Mouse (Mus musculus): ENCODE measurements around the gene Fam219a. TPM values are rescaled to one million over a fixed set of nuclear protein-coding genes. Genes with fewer than 3 reads are reported as not detected.

The Fam219a gene
- total and polyA plus RNA-seq, 2 experiments from 2014 or later: 2.3 to 4.0 TPM

DNA sequence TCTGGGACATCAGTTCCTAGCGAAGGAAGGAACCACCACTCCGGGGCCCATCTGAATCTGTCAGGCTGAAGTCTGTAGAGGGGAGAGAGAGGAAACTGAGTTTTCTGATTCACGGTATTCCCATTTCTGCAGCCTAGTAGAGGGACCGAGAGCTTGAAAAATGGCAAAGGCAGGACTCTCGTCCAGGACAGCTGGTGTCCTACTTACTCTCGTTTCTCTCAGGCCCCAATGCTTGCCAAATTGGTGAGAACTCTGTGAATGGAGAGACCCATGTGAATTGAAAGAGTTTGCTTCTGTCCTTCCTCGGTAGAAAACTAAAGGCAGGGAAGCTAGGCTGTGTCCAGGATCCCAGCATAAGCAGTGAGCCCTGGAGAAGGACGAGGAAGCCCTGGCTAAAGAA is 69.7 kb downstream of the Fam219a start:
- Histone ChIP-seq H3K27ac (ENCODE audit: low read depth) (no peak overlapping the region), H3K9me3 (replicated peaks; ENCODE audit: control insufficient read depth, low read length) (no peaks in the 10 kb centered on the region), H3K36me3 (replicated peaks; ENCODE audit: control insufficient read depth, insufficient read depth, low read length) (no peaks in the 10 kb centered on the region), H3K4me2 (ENCODE audit: low read depth, low read length) (no peak overlapping the region), H3K4me1 (ENCODE audit: control insufficient read depth, insufficient read depth) (peaks cover 14% of the 10 kb centered on the region), H3K9ac (replicated peaks; ENCODE audit: low read depth, low read length) (no peak overlapping the region), H3K27me3 (ENCODE audit: control insufficient read depth, insufficient read depth, low read length) (peaks cover 60% of the 10 kb centered on the region), H3K4me3 (ENCODE audit: low read depth, low read length) (no peak overlapping the region)
- DNase-seq (ENCODE audit: low spot score) (no peak), ATAC-seq (ENCODE audit: insufficient read depth, low read depth) (no peak)
- no peak for TF ChIP-seq CTCF (IDR thresholded peaks at IDR 0.05; ENCODE audit: low read depth)
- TF ChIP-seq EP300 (IDR thresholded peaks at IDR 0.05; ENCODE audit: low read depth): no peak
- 77% methylated on average over 8 of the region's 8 CpGs for WGBS

DNA sequence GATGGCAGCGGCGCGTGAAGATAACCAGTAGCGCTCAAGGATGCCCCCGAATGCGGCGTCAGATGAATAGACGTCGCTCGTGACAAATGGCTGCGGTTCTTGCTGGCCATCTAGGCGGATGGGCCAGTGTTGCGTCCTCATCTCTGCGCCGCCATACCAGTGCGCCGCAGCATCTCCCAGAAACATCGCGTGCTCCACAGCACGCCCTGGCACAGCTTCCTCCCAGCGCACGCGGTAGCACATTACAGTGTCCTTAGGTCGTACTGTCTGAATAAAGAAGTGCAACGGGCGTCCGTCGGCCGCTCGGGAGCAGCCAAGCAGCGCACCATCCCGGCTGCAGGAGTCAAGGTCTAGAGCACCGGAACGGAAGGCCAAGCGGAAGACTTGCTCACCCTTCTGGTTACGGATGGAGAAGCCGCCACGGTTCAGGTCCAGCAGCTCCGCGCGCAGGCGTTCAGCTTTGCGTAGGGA is 70.4 kb downstream of the Fam219a start:
- Histone ChIP-seq H3K4me2 (ENCODE audit: low read depth, low read length) (peak overlapping the region; percentile 1; the same call in 1 of the 2 replicates), H3K9me3 (replicated peaks; ENCODE audit: control insufficient read depth, low read length) (no peaks in the 10 kb centered on the region), H3K27me3 (ENCODE audit: control insufficient read depth, insufficient read depth, low read length) (peaks cover 60% of the 10 kb centered on the region), H3K4me3 (ENCODE audit: low read depth, low read length) (peak overlapping the region; percentile 25), H3K4me1 (ENCODE audit: control insufficient read depth, insufficient read depth) (peaks cover 14% of the 10 kb centered on the region), H3K27ac (ENCODE audit: low read depth) (no peak overlapping the region), H3K9ac (replicated peaks; ENCODE audit: low read depth, low read length) (no peak overlapping the region), H3K36me3 (replicated peaks; ENCODE audit: control insufficient read depth, insufficient read depth, low read length) (no peaks in the 10 kb centered on the region)
- DNase-seq (ENCODE audit: low spot score) (no peak), ATAC-seq (ENCODE audit: insufficient read depth, low read depth) (no peak)
- no peak for TF ChIP-seq CTCF (IDR thresholded peaks at IDR 0.05; ENCODE audit: low read depth)
- WGBS: 19% methylated on average over 43 of the region's 43 CpGs

DNA sequence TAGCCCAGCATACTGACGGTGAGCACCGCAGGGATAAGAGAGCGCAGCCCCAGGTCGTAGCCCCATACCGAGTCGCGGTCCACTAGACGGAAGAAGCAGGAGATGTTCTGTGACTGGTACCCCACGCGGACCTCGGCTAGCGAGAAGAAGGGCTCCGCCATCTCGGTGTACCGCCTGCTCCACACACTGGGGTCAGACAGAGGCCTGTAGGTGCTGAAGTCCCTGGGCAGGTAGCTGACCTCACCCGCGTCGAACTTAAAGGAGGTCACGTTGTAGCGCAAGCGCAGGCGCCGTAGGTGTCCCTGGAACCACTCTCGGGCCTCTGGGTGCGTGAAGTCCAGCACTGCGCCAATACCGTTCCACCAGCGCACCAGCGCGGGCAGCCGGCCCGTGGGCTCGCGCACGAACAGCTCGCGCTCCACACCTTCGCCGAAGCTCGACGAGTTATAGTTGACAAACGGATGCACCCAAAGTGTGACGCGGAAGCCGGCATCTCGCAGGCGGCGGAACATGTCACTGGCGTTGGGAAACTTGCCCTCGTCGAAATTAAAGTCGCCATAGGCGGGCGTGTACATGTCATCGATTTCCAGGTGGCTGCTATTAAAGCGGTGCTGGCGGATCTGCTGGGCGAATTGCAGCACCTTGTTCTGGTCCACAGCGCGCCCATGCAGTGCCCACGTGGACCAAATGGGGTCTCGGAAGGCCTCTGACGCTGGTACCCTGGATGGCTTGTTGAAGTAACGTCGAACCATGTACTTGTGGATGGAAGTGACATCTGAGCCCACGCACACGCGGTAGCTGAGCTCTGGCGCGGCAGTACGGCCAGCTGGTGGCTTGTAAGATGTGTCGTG is 71.1 kb downstream of the Fam219a start:
- Histone ChIP-seq H3K27ac (ENCODE audit: low read depth) (no peak overlapping the region), H3K4me2 (ENCODE audit: low read depth, low read length) (peak overlapping the region; percentile 28), H3K9ac (replicated peaks; ENCODE audit: low read depth, low read length) (no peak overlapping the region), H3K27me3 (ENCODE audit: control insufficient read depth, insufficient read depth, low read length) (peaks cover 60% of the 10 kb centered on the region), H3K36me3 (replicated peaks; ENCODE audit: control insufficient read depth, insufficient read depth, low read length) (no peaks in the 10 kb centered on the region), H3K4me3 (ENCODE audit: low read depth, low read length) (peak overlapping the region; percentile 25), H3K9me3 (replicated peaks; ENCODE audit: control insufficient read depth, low read length) (no peaks in the 10 kb centered on the region), H3K4me1 (ENCODE audit: control insufficient read depth, insufficient read depth) (peaks cover 14% of the 10 kb centered on the region)
- WGBS: 15% methylated on average over 72 of the region's 72 CpGs
- ATAC-seq (ENCODE audit: insufficient read depth, low read depth) (no peak), DNase-seq (ENCODE audit: low spot score) (no peak)
- no peak for TF ChIP-seq EP300 (IDR thresholded peaks at IDR 0.05; ENCODE audit: low read depth)
- TF ChIP-seq CTCF (IDR thresholded peaks at IDR 0.05; ENCODE audit: low read depth): no peak

DNA sequence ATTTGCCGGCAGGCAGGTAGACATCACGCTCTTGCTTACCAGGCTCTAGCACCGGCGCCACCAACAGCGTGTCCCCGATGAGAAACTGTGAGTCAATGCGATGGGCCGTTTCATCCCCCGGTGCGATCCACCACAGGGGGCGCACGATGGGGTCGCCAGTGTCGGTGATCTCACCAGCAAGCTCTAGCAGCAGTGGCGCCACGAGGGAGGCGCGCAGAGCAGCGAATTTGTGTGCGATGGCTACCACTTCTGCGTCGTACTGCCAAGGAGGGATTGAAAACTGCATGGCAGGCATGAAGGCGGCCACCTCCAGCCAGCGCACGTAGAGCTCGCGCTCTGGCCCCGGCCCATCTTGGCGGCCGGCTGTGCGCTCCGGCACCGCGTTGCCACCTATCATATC is 71.8 kb downstream of the Fam219a start:
- 15% methylated on average over 34 of the region's 34 CpGs for WGBS
- Histone ChIP-seq H3K4me3 (ENCODE audit: low read depth, low read length) (peak overlapping the region; percentile 25), H3K27me3 (ENCODE audit: control insufficient read depth, insufficient read depth, low read length) (peaks cover 60% of the 10 kb centered on the region), H3K9ac (replicated peaks; ENCODE audit: low read depth, low read length) (no peak overlapping the region), H3K4me2 (ENCODE audit: low read depth, low read length) (peak overlapping the region; percentile 28), H3K9me3 (replicated peaks; ENCODE audit: control insufficient read depth, low read length) (no peaks in the 10 kb centered on the region), H3K27ac (ENCODE audit: low read depth) (no peak overlapping the region), H3K4me1 (ENCODE audit: control insufficient read depth, insufficient read depth) (peaks cover 13% of the 10 kb centered on the region), H3K36me3 (replicated peaks; ENCODE audit: control insufficient read depth, insufficient read depth, low read length) (no peaks in the 10 kb centered on the region)
- TF ChIP-seq CTCF (IDR thresholded peaks at IDR 0.05; ENCODE audit: low read depth) (peak; percentile 31), EP300 (IDR thresholded peaks at IDR 0.05; ENCODE audit: low read depth) (no peak)
- ATAC-seq (ENCODE audit: insufficient read depth, low read depth): no peak
- DNase-seq (ENCODE audit: low spot score): no peak

DNA sequence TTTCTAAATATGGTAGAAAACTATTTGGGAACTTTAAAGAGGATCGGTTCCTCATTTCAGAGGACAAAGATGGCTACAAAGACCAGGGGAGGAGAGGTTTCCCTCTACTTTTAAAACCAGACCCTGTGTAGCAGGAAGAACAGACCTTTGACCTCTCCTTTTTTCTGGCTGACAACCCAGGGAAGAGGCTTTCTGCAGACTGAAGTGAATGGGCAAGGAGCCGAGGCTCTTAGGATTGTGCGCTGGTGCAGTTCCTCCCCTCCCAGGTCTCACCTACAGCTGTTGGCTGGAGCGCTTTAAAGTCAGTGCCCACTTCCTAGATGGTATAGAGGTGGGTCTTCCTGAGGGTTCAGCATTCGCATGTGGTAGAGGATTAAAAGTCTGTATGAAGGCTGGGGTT is 72.3 kb downstream of the Fam219a start:
- H3K4me3 ChIP-seq (ENCODE audit: low read depth, low read length): no peak overlapping the region
- no peak overlapping the region for H3K4me2 ChIP-seq (ENCODE audit: low read depth, low read length)
- H3K27me3 ChIP-seq (ENCODE audit: control insufficient read depth, insufficient read depth, low read length): peaks cover 56% of the 10 kb centered on the region
- peaks cover 8% of the 10 kb centered on the region; the same call in 1 of the 2 replicates for H3K4me1 ChIP-seq (ENCODE audit: control insufficient read depth, insufficient read depth)
- DNase-seq (ENCODE audit: low spot score): no peak
- H3K9ac ChIP-seq (replicated peaks; ENCODE audit: low read depth, low read length): no peak overlapping the region
- no peaks in the 10 kb centered on the region for H3K36me3 ChIP-seq (replicated peaks; ENCODE audit: control insufficient read depth, insufficient read depth, low read length)
- TF ChIP-seq CTCF (IDR thresholded peaks at IDR 0.05; ENCODE audit: low read depth) (no peak), EP300 (IDR thresholded peaks at IDR 0.05; ENCODE audit: low read depth) (no peak)
- no peaks in the 10 kb centered on the region for H3K9me3 ChIP-seq (replicated peaks; ENCODE audit: control insufficient read depth, low read length)
- ATAC-seq (ENCODE audit: insufficient read depth, low read depth): no peak
- WGBS: 75% methylated on average over 5 of the region's 5 CpGs
- H3K27ac ChIP-seq (ENCODE audit: low read depth): no peak overlapping the region

Data from heart, postnatal 0 days (tissue).